Mouse (Mus musculus) mature B cell (primary cell): ENCODE measurements around the gene Ccdc83.
"Not testable (repeated sequence)": the region's sequence is repeated elsewhere in the genome, so short reads cannot be mapped to it uniquely, and the experiment has no call there.

Experiments
- in situ Hi-C: fragments of 300-500 bp; cut with MboI; formaldehyde crosslinking; loops from 2 replicates; pipeline ENCODE4 v1.14.3; 2019

The Ccdc83 gene

GRCm38 (mm10) chr7:90261902-90262599, 3.5 kb downstream of the Ccdc83 start:
- in situ Hi-C loops, result loop anchor here (5.0 kb wide), 1 partner anchor 260 kb away; no protein-coding TSS in a partner anchor

- in situ Hi-C loops, result loop anchor here (5.0 kb wide), 1 partner anchor 258 kb away; no protein-coding TSS in a partner anchor
These were observed 5.7 kb downstream of the Ccdc83 start for GRCm38 (mm10) chr7:90259899-90260298.

- in situ Hi-C loops, result no loop called here
These were observed 6.9 kb downstream of the Ccdc83 start for GRCm38 (mm10) chr7:90258701-90259100.

GRCm38 (mm10) chr7:90252946-90253345, 12.6 kb downstream of the Ccdc83 start:
- in situ Hi-C loops, result no loop called here

- in situ Hi-C loops, result no loop called here
These were observed 21.9 kb downstream of the Ccdc83 start for GRCm38 (mm10) chr7:90243643-90244042.

- in situ Hi-C loops, result no loop called here
These were observed 22.4 kb downstream of the Ccdc83 start for GRCm38 (mm10) chr7:90243151-90243550.

GRCm38 (mm10) chr7:90236289-90236905, 29.2 kb downstream of the Ccdc83 start:
- in situ Hi-C loops, result no loop called here

GRCm38 (mm10) chr7:90233921-90234320, 31.7 kb downstream of the Ccdc83 start:
- in situ Hi-C loops, result no loop called here

- in situ Hi-C loops, result no loop called here
These were observed 34.1 kb downstream of the Ccdc83 start for GRCm38 (mm10) chr7:90231431-90231830.

- in situ Hi-C loops, result not testable (repeated sequence)
These were observed 36.7 kb downstream of the Ccdc83 start for GRCm38 (mm10) chr7:90228884-90229283.

- in situ Hi-C loops, result no loop called here
These were observed 37.5 kb downstream of the Ccdc83 start for GRCm38 (mm10) chr7:90228075-90228474.

GRCm38 (mm10) chr7:90221487-90221886, 44.1 kb downstream of the Ccdc83 start:
- in situ Hi-C loops, result no loop called here

- in situ Hi-C loops, result no loop called here
These were observed 47.5 kb downstream of the Ccdc83 start for GRCm38 (mm10) chr7:90218122-90218521.

- in situ Hi-C loops, result no loop called here
These were observed 49.1 kb downstream of the Ccdc83 start for GRCm38 (mm10) chr7:90216511-90216910.

- in situ Hi-C loops, result no loop called here
These were observed 54.6 kb downstream of the Ccdc83 start for GRCm38 (mm10) chr7:90210947-90211346.

GRCm38 (mm10) chr7:90210116-90210515, 55.5 kb downstream of the Ccdc83 start:
- in situ Hi-C loops, result no loop called here

- in situ Hi-C loops, result no loop called here
These were observed 61.7 kb downstream of the Ccdc83 start for GRCm38 (mm10) chr7:90203914-90204313.

- in situ Hi-C loops, result no loop called here
These were observed 63.6 kb downstream of the Ccdc83 start for GRCm38 (mm10) chr7:90201877-90202465.

GRCm38 (mm10) chr7:90200251-90200650, 65.3 kb downstream of the Ccdc83 start:
- in situ Hi-C loops, result no loop called here

- in situ Hi-C loops, result no loop called here
These were observed 84.9 kb downstream of the Ccdc83 start for GRCm38 (mm10) chr7:90180635-90181034.

GRCm38 (mm10) chr7:90175576-90175975, 90.0 kb downstream of the Ccdc83 start:
- in situ Hi-C loops, result no loop called here
